Mouse (Mus musculus): ENCODE data around the gene Zfp553. TPM values are rescaled to one million over a fixed set of nuclear protein-coding genes. Genes with fewer than 3 reads are reported as not detected.

The Zfp553 gene
- polyA plus RNA-seq, 1 experiment from 2014 or later = 7.1 TPM

- H3K27ac ChIP-seq = no peak overlapping the region
- no peaks in the 10 kb centered on the region for H3K79me2 ChIP-seq (ENCODE audit: inconsistent target)
- WGBS (ENCODE audit: missing documents) = 59% methylated on average over 5 of the region's 10 CpGs
- H3K4me3 ChIP-seq (ENCODE audit: inconsistent target) = no peak overlapping the region
- no peaks in the 10 kb centered on the region for H3K36me3 ChIP-seq (ENCODE audit: inconsistent target)
Observed at GRCm38 (mm10) chr7:127285154-127285553, 52.3 kb downstream of the Zfp553 start.

Other genes starting within 250 kb of the Zfp553 start
- 88.1 to 116 TPM (median 99.9 TPM) in 3 replicates for gene Mvp, start 218.4 kb upstream of the Zfp553 start, polyA plus RNA-seq (2018)
- 1.4 to 5.2 TPM in 2 of 3 replicates, not detected in the other for gene Pagr1b, start 216.6 kb upstream of the Zfp553 start, polyA plus RNA-seq (2018)
- 1.1 to 15.9 TPM (median 13.4 TPM) in 3 replicates for gene Pagr1a, start 215.7 kb upstream of the Zfp553 start, polyA plus RNA-seq (2018)
- gene Gm42742, start 212.0 kb upstream of the Zfp553 start, polyA plus RNA-seq (2018) = 15.3 to 31.9 TPM (median 18.2 TPM) in 3 replicates
- not detected in 3 replicates for gene Prrt2, start 211.8 kb upstream of the Zfp553 start, polyA plus RNA-seq (2018)
- gene Maz, start 206.0 kb upstream of the Zfp553 start, polyA plus RNA-seq (2018) = 58.9 to 102 TPM (median 70.2 TPM) in 3 replicates
- gene Kif22, start 190.6 kb upstream of the Zfp553 start, polyA plus RNA-seq (2018) = 1.8 to 5.1 TPM (median 4.4 TPM) in 3 replicates
- not detected in 3 replicates for gene Zg16, start 145.7 kb upstream of the Zfp553 start, polyA plus RNA-seq (2018)
- 17.5 to 31.4 TPM (median 20.4 TPM) in 3 replicates for gene AI467606, start 141.7 kb upstream of the Zfp553 start, polyA plus RNA-seq (2018)
- not detected in 3 replicates for gene Qprt, start 110.8 kb upstream of the Zfp553 start, polyA plus RNA-seq (2018)
- 1.3 to 3.8 TPM (median 1.5 TPM) in 3 replicates for gene Spn, start 95.2 kb upstream of the Zfp553 start, polyA plus RNA-seq (2018)
- gene Cd2bp2, start 37.0 kb upstream of the Zfp553 start, polyA plus RNA-seq (2018) = 36.2 to 55.7 TPM (median 41.4 TPM) in 3 replicates
- gene Tbc1d10b, start 24.6 kb upstream of the Zfp553 start, polyA plus RNA-seq (2018) = 32.8 to 44.1 TPM (median 41.7 TPM) in 3 replicates
- gene Mylpf, start 24.2 kb upstream of the Zfp553 start, polyA plus RNA-seq (2018) = 0.47 to 1.4 TPM in 2 of 3 replicates, not detected in the other
- 0.75 to 2.4 TPM (median 1.9 TPM) in 3 replicates for gene Sept1, start 69 bp downstream of the Zfp553 start, polyA plus RNA-seq (2018)
- gene Zfp771, start 11.2 kb downstream of the Zfp553 start, polyA plus RNA-seq (2018) = 2.3 to 8.3 TPM (median 8.1 TPM) in 3 replicates
- 15.9 to 45.9 TPM (median 27.1 TPM) in 3 replicates for gene Dctpp1, start 27.6 kb downstream of the Zfp553 start, polyA plus RNA-seq (2018)
- gene Sephs2, start 41.0 kb downstream of the Zfp553 start, polyA plus RNA-seq (2018) = 19.7 to 40.4 TPM (median 38.9 TPM) in 3 replicates
- 5.5 to 18.7 TPM (median 12.0 TPM) in 3 replicates for gene Itgal, start 63.2 kb downstream of the Zfp553 start, polyA plus RNA-seq (2018)
- 11.5 to 14.2 TPM (median 12.0 TPM) in 3 replicates for gene Zfp768, start 112.5 kb downstream of the Zfp553 start, polyA plus RNA-seq (2018)
- gene Zfp747, start 143.0 kb downstream of the Zfp553 start, polyA plus RNA-seq (2018) = 4.8 to 5.8 TPM (median 5.6 TPM) in 3 replicates
- 1.7 to 2.8 TPM (median 2.4 TPM) in 3 replicates for gene 9130019O22Rik, start 154.1 kb downstream of the Zfp553 start, polyA plus RNA-seq (2018)
- gene E430018J23Rik, start 160.6 kb downstream of the Zfp553 start, polyA plus RNA-seq (2018) = 1.3 to 3.1 TPM (median 1.6 TPM) in 3 replicates
- gene Zfp764, start 173.8 kb downstream of the Zfp553 start, polyA plus RNA-seq (2018) = 6.0 to 7.4 TPM (median 6.2 TPM) in 3 replicates
- gene Zfp688, start 189.0 kb downstream of the Zfp553 start, polyA plus RNA-seq (2018) = 5.1 to 17.4 TPM (median 8.9 TPM) in 3 replicates
- 1.0 to 1.9 TPM (median 1.0 TPM) in 3 replicates for gene Zfp689, start 216.1 kb downstream of the Zfp553 start, polyA plus RNA-seq (2018)
- 31.6 to 54.9 TPM (median 50.8 TPM) in 3 replicates for gene Prr14, start 226.6 kb downstream of the Zfp553 start, polyA plus RNA-seq (2018)
- 47.3 to 163 TPM (median 92.9 TPM) in 3 replicates for gene Fbrs, start 246.1 kb downstream of the Zfp553 start, polyA plus RNA-seq (2018)